Mouse (Mus musculus) adrenal gland, adult 8-10 months (tissue): ENCODE data around the gene Vgll4. TPM values are rescaled to one million over a fixed set of nuclear protein-coding genes. Genes with fewer than 3 reads are reported as not detected.
"Not testable (repeated sequence)": the region's sequence is repeated elsewhere in the genome, so short reads cannot be mapped to it uniquely, and the experiment has no call there.

Experiments
- DNase-seq: peaks from one replicate; pipeline ENCODE4 v3.0.0; 2022
- total RNA-seq, 4 experiments: library from RNA; stranded (reverse); gene quantifications; 2 replicates each; pipeline ENCODE4 v1.2.4; 2022

Vgll4 gene
- total RNA-seq, 4 experiments from 2014 or later, result 43.0 to 49.5 (median 45.6) TPM

GRCm38 (mm10) chr6:114893427-114894209 is 76.2 kb downstream of the Vgll4 start:
- peak; percentile 79 for DNase-seq

- no peak for DNase-seq
These were observed 77.4 kb downstream of the Vgll4 start for GRCm38 (mm10) chr6:114892363-114892762.

GRCm38 (mm10) chr6:114891771-114892170 is 78.0 kb downstream of the Vgll4 start:
- no peak for DNase-seq

GRCm38 (mm10) chr6:114891272-114891671 is 78.5 kb downstream of the Vgll4 start:
- no peak for DNase-seq

GRCm38 (mm10) chr6:114890411-114891115 is 79.2 kb downstream of the Vgll4 start:
- peak; percentile 91 for DNase-seq

GRCm38 (mm10) chr6:114889971-114890370 is 79.8 kb downstream of the Vgll4 start:
- not testable (repeated sequence) for DNase-seq

GRCm38 (mm10) chr6:114888922-114889321 is 80.9 kb downstream of the Vgll4 start:
- DNase-seq, result peak; percentile 89

- DNase-seq, result no peak
These were observed 83.1 kb downstream of the Vgll4 start for GRCm38 (mm10) chr6:114886504-114887361.

- DNase-seq, result no peak
These were observed 83.8 kb downstream of the Vgll4 start for GRCm38 (mm10) chr6:114886012-114886411.

GRCm38 (mm10) chr6:114885129-114885528 is 84.7 kb downstream of the Vgll4 start:
- DNase-seq, result no peak

GRCm38 (mm10) chr6:114883261-114883740 is 86.5 kb downstream of the Vgll4 start:
- DNase-seq, result peak; percentile 58

- DNase-seq, result no peak
These were observed 87.1 kb downstream of the Vgll4 start for GRCm38 (mm10) chr6:114882675-114883074.

GRCm38 (mm10) chr6:114882212-114882611 is 87.6 kb downstream of the Vgll4 start:
- no peak for DNase-seq

GRCm38 (mm10) chr6:114880798-114881197 is 89.0 kb downstream of the Vgll4 start:
- no peak for DNase-seq

- DNase-seq, result no peak
These were observed 90.8 kb downstream of the Vgll4 start for GRCm38 (mm10) chr6:114878841-114879520.

GRCm38 (mm10) chr6:114876546-114876945 is 93.2 kb downstream of the Vgll4 start:
- DNase-seq, result no peak

GRCm38 (mm10) chr6:114876033-114876432 is 93.8 kb downstream of the Vgll4 start:
- no peak for DNase-seq

- peak; percentile 89 for DNase-seq
These were observed 94.7 kb downstream of the Vgll4 start for GRCm38 (mm10) chr6:114875018-114875558.

- DNase-seq, result no peak
These were observed 95.5 kb downstream of the Vgll4 start for GRCm38 (mm10) chr6:114874138-114874928.

- no peak for DNase-seq
These were observed 96.0 kb downstream of the Vgll4 start for GRCm38 (mm10) chr6:114873808-114874137.
